Mouse (Mus musculus) embryonic facial prominence, embryonic 10.5 days (tissue): ENCODE measurements at regions not wholly inside any gene's neighbourhood (a gene's known extent, or its start where the extent isn't known, plus 50 kb on each side); places are given as distances from the start of the nearest gene placed in this dataset.

Experiments used
- DNase-seq: peaks from one replicate; pipeline ENCODE4 v3.0.0-alpha.2; 2017; ENCODE audit warnings: low spot score
- H3K27ac ChIP-seq: fragments of 300-500 bp; sonication (generic); replicated peaks from 2 replicates; pipeline ENCODE4 v1.5.1; 2016; ENCODE audit warnings: mild to moderate bottlenecking
- H3K27me3 ChIP-seq: fragments of 300-500 bp; sonication (generic); replicated peaks from 2 replicates; pipeline ENCODE4 v1.6.1; 2016; ENCODE audit warnings: low read depth, mild to moderate bottlenecking; ENCODE audit not compliant: poor library complexity, severe bottlenecking
- H3K36me3 ChIP-seq: fragments of 300-500 bp; sonication (generic); replicated peaks from 2 replicates; pipeline ENCODE4 v1.6.1; 2016; ENCODE audit warnings: mild to moderate bottlenecking, moderate library complexity
- H3K4me1 ChIP-seq: fragments of 300-500 bp; sonication (generic); 2 replicates; pipeline ENCODE4 v1.6.1; 2016
- H3K4me3 ChIP-seq: fragments of 300-500 bp; sonication (generic); 2 replicates; pipeline ENCODE4 v1.5.1; 2016; ENCODE audit warnings: mild to moderate bottlenecking, moderate library complexity
- H3K9me3 ChIP-seq: fragments of 300-500 bp; sonication (generic); 2 replicates; pipeline ENCODE4 v1.6.1; 2016; ENCODE audit warnings: mild to moderate bottlenecking
- WGBS: fragments of 180-500 bp; shearing (Covaris S2); methylation state at CpG from one replicate; pipeline ENCODE4 v1.1.7; 2016; 5-methylcytosine and 5-hydroxymethylcytosine counted together

- DNase-seq = no peak
- Histone ChIP-seq H3K36me3 (no peaks in the 10 kb centered on the region), H3K27ac (no peak overlapping the region), H3K4me3 (no peak overlapping the region), H3K4me1 (no peaks in the 10 kb centered on the region), H3K9me3 (no peaks in the 10 kb centered on the region), H3K27me3 (no peaks in the 10 kb centered on the region)
- WGBS = 79% methylated on average over 3 of the region's 3 CpGs
Observed at GRCm38 (mm10) chr11:64610724-64611123, 174.3 kb upstream of the F930015N05Rik start.

GRCm38 (mm10) chr11:64615140-64615539 lies 178.7 kb upstream of the F930015N05Rik start:
- H3K4me1 ChIP-seq = peaks cover 7% of the 10 kb centered on the region; the same call in 1 of the 2 replicates
- no peaks in the 10 kb centered on the region for H3K27me3 ChIP-seq
- no peaks in the 10 kb centered on the region for H3K36me3 ChIP-seq
- 80% methylated on average over 1 of the region's 1 CpGs for WGBS
- H3K4me3 ChIP-seq = no peak overlapping the region
- DNase-seq = no peak
- no peak overlapping the region for H3K27ac ChIP-seq
- no peaks in the 10 kb centered on the region for H3K9me3 ChIP-seq

GRCm38 (mm10) chr11:64618631-64619385 lies 182.4 kb upstream of the F930015N05Rik start:
- Histone ChIP-seq H3K9me3 (no peaks in the 10 kb centered on the region), H3K36me3 (no peaks in the 10 kb centered on the region), H3K27ac (0 out of 2 replicates have a peak overlapping the region, but pooled peaks have one; percentile 10), H3K4me1 (peaks cover 7% of the 10 kb centered on the region; the same call in 1 of the 2 replicates), H3K27me3 (no peaks in the 10 kb centered on the region), H3K4me3 (no peak overlapping the region)
- 69% methylated on average over 5 of the region's 5 CpGs for WGBS
- no peak for DNase-seq

GRCm38 (mm10) chr11:64627180-64627579 lies 190.7 kb upstream of the F930015N05Rik start:
- DNase-seq = no peak
- H3K27ac ChIP-seq = no peak overlapping the region
- no peaks in the 10 kb centered on the region for H3K4me1 ChIP-seq
- H3K9me3 ChIP-seq = no peaks in the 10 kb centered on the region
- no peaks in the 10 kb centered on the region for H3K27me3 ChIP-seq
- no peak overlapping the region for H3K4me3 ChIP-seq
- WGBS = 90% methylated on average over 7 of the region's 7 CpGs
- H3K36me3 ChIP-seq = no peaks in the 10 kb centered on the region

GRCm38 (mm10) chr11:64640947-64641346 lies 204.5 kb upstream of the F930015N05Rik start:
- Histone ChIP-seq H3K4me1 (peaks cover 21% of the 10 kb centered on the region), H3K27me3 (no peaks in the 10 kb centered on the region), H3K36me3 (no peaks in the 10 kb centered on the region), H3K9me3 (no peaks in the 10 kb centered on the region), H3K27ac (no peak overlapping the region), H3K4me3 (no peak overlapping the region)
- DNase-seq = no peak
- WGBS = 89% methylated on average over 4 of the region's 4 CpGs

- no peaks in the 10 kb centered on the region for H3K27me3 ChIP-seq
- 45% methylated on average over 5 of the region's 5 CpGs for WGBS
- H3K9me3 ChIP-seq = no peaks in the 10 kb centered on the region
- H3K36me3 ChIP-seq = no peaks in the 10 kb centered on the region
- H3K4me3 ChIP-seq = no peak overlapping the region
- peaks cover 21% of the 10 kb centered on the region for H3K4me1 ChIP-seq
- peak; percentile 50 for DNase-seq
- H3K27ac ChIP-seq = peak overlapping the region; percentile 51; the same call in 1 of the 2 replicates
Observed at GRCm38 (mm10) chr11:64643171-64643570, 206.7 kb upstream of the F930015N05Rik start.

- WGBS = 82% methylated on average over 2 of the region's 2 CpGs
- no peak for DNase-seq
- Histone ChIP-seq H3K4me3 (no peak overlapping the region), H3K27me3 (no peaks in the 10 kb centered on the region), H3K4me1 (peaks cover 35% of the 10 kb centered on the region), H3K27ac (no peak overlapping the region), H3K36me3 (no peaks in the 10 kb centered on the region), H3K9me3 (no peaks in the 10 kb centered on the region)
Observed at GRCm38 (mm10) chr11:64647938-64648337, 211.5 kb upstream of the F930015N05Rik start.

GRCm38 (mm10) chr11:64650571-64651282 lies 214.3 kb upstream of the F930015N05Rik start:
- Histone ChIP-seq H3K4me3 (no peak overlapping the region), H3K4me1 (peaks cover 18% of the 10 kb centered on the region), H3K9me3 (no peaks in the 10 kb centered on the region), H3K27ac (peak overlapping the region; percentile 48; the same call in 1 of the 2 replicates), H3K27me3 (no peaks in the 10 kb centered on the region), H3K36me3 (no peaks in the 10 kb centered on the region)
- DNase-seq = no peak
- 72% methylated on average over 10 of the region's 10 CpGs for WGBS

- no peak for DNase-seq
- Histone ChIP-seq H3K36me3 (no peaks in the 10 kb centered on the region), H3K9me3 (no peaks in the 10 kb centered on the region), H3K27ac (no peak overlapping the region), H3K27me3 (no peaks in the 10 kb centered on the region), H3K4me1 (peaks cover 18% of the 10 kb centered on the region), H3K4me3 (no peak overlapping the region)
Observed at GRCm38 (mm10) chr11:64652811-64653210, 216.4 kb upstream of the F930015N05Rik start.

- 96% methylated on average over 1 of the region's 1 CpGs for WGBS
- Histone ChIP-seq H3K27me3 (no peaks in the 10 kb centered on the region), H3K4me1 (peaks cover 18% of the 10 kb centered on the region), H3K9me3 (no peaks in the 10 kb centered on the region), H3K27ac (no peak overlapping the region), H3K4me3 (no peak overlapping the region), H3K36me3 (no peaks in the 10 kb centered on the region)
- DNase-seq = no peak
Observed at GRCm38 (mm10) chr11:64655162-64655561, 218.7 kb upstream of the F930015N05Rik start.

- Histone ChIP-seq H3K4me1 (peaks cover 17% of the 10 kb centered on the region), H3K4me3 (no peak overlapping the region), H3K9me3 (no peaks in the 10 kb centered on the region), H3K36me3 (no peaks in the 10 kb centered on the region), H3K27ac (no peak overlapping the region; the same call in 1 of the 2 replicates), H3K27me3 (no peaks in the 10 kb centered on the region)
- no peak for DNase-seq
- WGBS = 31% methylated on average over 6 of the region's 6 CpGs
Observed at GRCm38 (mm10) chr11:64663166-64663565, 226.7 kb upstream of the F930015N05Rik start.

- no peak for DNase-seq
- WGBS = 84% methylated on average over 3 of the region's 3 CpGs
- Histone ChIP-seq H3K27ac (no peak overlapping the region), H3K36me3 (no peaks in the 10 kb centered on the region), H3K4me1 (peaks cover 20% of the 10 kb centered on the region), H3K4me3 (no peak overlapping the region), H3K9me3 (no peaks in the 10 kb centered on the region), H3K27me3 (no peaks in the 10 kb centered on the region)
Observed at GRCm38 (mm10) chr11:64667010-64667409, 230.6 kb upstream of the F930015N05Rik start.

GRCm38 (mm10) chr11:64667521-64667920 lies 231.1 kb upstream of the F930015N05Rik start:
- no peaks in the 10 kb centered on the region for H3K36me3 ChIP-seq
- no peak for DNase-seq
- H3K27ac ChIP-seq = no peak overlapping the region
- WGBS = 73% methylated on average over 7 of the region's 7 CpGs
- H3K27me3 ChIP-seq = no peaks in the 10 kb centered on the region
- H3K9me3 ChIP-seq = no peaks in the 10 kb centered on the region
- H3K4me1 ChIP-seq = peaks cover 23% of the 10 kb centered on the region
- no peak overlapping the region for H3K4me3 ChIP-seq
